Mouse (Mus musculus): ENCODE data around the gene Cryba4.

Gene Cryba4

DNA sequence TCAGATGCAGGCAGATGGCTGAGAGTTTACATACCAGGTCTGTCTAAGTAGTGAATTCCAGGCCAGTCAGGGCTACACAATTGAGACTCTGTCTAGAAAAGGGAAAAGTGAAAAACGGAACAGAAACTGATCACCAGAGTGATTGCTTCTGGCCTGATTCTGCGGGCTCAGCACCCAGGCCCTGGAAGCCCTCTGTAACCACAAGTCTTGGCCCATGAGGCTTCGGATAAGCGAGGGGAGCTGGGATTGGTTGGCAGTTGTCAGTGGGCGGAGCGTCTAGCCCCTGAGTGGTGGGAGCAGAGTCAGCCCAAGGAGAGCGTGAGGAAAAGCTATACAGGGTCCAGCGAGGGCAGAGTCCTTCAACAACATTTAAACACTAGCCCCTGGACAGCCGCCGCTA lies 13.2 kb upstream of the Cryba4 start:
- DNase-seq (ENCODE audit: low spot score) = no peak

GRCm38 (mm10) chr5:112265110-112265509 lies 12.8 kb upstream of the Cryba4 start:
- no peak for DNase-seq (ENCODE audit: low spot score)

DNA sequence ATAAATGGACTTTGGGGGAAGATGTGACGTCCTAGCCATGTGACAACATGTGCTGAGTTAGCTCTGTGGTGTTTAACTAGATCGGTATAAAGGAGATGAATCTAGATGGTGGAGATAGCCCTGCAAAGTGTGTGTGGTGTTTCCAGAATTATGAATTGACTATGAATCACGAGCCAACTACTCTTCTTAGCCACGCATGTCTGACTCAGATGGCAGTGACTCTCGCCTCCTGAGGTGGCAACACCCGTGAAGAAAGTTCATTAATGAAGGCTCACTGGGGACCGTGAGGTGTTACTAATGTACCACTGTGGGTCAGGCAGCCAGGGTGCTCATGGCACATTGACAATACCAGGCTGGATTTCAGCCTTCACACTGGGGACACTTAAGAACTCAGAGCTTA lies 11.8 kb upstream of the Cryba4 start:
- DNase-seq (ENCODE audit: low spot score) = no peak

- DNase-seq (ENCODE audit: low spot score) = no peak
Observed at GRCm38 (mm10) chr5:112260818-112261217, 8.5 kb upstream of the Cryba4 start.

DNA sequence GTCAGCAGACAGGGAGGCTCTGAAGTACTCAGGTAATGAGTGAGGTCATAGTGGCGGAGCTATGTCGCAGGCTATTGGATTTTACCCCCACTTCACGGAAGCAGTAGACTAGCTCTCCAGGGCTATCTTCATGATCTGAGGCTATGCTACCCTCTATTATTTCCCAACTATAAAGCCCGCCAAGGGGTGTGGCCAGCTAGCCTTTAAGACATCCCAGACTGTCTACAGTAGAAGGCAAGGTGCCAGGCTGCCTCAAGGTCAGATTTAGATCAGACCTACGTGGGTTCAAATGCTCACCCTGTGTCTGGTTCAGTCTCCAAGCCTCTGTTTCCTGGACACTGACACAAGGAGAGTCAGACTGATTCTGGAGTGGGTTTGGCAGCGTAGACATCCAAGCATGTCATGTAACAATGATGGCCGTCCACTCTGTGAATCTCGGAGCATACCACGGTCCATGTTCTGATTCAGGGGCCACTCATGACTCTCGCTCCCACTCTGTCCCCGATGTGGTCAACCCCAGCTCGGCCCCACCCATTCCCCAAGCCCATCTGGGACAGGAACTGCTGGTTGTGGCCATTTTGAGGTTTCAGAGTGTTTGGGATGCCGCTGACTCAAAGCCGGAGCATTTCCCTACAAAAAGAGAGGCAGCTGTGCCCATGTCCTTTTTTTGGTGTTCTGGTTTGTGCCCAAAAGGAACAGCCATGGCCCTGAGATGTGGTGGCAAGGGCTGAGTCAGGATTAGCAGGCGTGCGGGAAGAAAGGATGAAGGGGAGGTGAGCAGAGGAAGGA lies 7.7 kb upstream of the Cryba4 start:
- DNase-seq (ENCODE audit: low spot score) = no peak

GRCm38 (mm10) chr5:112257896-112258295 lies 5.6 kb upstream of the Cryba4 start:
- DNase-seq (ENCODE audit: low spot score) = no peak

- DNase-seq (ENCODE audit: low spot score) = no peak
Observed at GRCm38 (mm10) chr5:112256457-112256856, 4.1 kb upstream of the Cryba4 start.

- DNase-seq (ENCODE audit: low spot score) = peak; percentile 51
Observed at GRCm38 (mm10) chr5:112255426-112255825, 3.1 kb upstream of the Cryba4 start, which contains the start of gene Crybb1. Gene Crybb1, plus strand, starts transcription at chr5:112255815.

DNA sequence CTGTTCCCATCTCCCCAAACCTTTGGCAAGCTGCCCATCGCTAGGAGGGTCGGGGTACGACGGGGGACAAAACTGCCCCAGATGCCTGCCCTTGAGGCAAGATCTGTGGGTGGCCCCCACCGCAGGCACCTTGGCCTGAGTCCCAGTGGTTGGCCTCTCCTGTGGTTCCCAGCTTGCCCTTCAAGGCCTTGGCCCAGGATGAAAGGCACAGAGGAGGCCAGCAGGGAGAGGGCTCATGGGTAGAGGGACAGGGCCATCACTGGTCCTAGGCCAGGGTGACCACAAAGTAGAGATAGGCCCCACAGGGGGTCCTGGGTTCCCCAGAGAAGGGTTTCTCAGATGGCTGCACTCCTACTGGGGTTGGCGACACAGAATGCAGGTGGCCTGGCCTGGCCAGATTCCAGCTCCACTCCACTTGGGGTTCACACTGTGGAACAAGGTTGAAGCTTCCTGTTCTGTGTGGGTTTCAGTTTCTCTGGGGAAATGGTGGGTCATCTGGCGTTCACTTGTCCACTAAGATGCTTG lies 2.0 kb upstream of the Cryba4 start:
- DNase-seq (ENCODE audit: low spot score) = peak; percentile 51

DNA sequence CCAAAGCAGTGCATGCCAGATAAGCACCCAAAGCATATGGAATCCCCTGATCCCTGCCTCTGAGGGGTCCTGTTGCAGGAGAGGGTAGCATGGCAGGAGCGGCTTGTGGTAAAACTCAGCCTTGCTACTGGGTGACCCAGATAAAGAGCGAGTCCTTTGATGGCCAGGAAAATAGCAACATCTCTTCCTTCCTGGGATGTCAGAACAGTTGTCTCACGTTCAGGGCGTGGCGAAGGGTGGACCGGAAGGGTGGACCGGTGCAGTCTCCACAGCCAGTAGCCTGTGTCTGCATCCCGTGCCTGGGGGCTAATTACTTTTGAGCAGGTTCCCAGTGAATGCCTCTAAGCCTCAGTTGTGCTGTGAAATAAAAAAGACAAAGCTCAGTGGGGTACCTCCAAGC lies 851 bp upstream of the Cryba4 start:
- no peak for DNase-seq (ENCODE audit: low spot score)

DNA sequence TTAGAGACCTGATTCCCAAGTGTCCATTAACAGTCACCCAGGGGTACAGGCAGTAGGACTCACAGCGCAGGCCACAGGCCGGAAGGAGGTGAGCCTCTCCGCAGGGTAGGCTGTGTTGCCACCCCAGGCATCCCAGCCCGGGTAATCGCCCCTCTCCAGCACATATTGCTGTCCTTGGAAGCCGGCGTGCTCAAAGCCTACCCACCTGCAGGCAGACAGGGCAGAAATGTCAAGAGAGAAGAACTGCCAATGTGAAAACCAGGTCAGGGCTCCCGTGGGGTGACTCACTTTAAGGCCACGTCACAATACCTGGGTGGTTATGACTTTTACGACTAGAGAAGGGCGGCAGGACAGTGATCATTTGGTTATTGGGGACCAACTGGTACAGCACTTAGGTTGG lies 3.2 kb downstream of the Cryba4 start:
- DNase-seq (ENCODE audit: low spot score) = no peak

DNA sequence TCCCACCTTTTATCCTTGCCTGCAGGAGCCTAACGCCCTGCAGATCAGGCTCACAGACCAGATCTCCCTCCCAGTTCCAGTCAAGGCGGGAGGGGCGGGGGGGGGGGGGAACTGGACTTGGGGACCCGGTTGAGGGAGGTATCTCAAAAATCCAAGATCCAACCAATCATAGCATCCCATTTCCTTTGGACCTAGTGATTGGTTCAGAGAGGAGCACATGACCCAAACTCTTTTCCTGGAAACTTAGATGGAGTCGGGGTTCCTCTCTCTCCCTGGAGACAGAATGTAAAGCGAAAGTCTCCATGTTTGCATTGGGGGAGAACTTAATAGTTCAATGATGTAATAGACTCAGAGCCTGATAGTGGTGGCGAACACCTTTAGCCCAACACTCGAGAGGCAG lies 4.9 kb downstream of the Cryba4 start:
- no peak for DNase-seq (ENCODE audit: low spot score)

DNA sequence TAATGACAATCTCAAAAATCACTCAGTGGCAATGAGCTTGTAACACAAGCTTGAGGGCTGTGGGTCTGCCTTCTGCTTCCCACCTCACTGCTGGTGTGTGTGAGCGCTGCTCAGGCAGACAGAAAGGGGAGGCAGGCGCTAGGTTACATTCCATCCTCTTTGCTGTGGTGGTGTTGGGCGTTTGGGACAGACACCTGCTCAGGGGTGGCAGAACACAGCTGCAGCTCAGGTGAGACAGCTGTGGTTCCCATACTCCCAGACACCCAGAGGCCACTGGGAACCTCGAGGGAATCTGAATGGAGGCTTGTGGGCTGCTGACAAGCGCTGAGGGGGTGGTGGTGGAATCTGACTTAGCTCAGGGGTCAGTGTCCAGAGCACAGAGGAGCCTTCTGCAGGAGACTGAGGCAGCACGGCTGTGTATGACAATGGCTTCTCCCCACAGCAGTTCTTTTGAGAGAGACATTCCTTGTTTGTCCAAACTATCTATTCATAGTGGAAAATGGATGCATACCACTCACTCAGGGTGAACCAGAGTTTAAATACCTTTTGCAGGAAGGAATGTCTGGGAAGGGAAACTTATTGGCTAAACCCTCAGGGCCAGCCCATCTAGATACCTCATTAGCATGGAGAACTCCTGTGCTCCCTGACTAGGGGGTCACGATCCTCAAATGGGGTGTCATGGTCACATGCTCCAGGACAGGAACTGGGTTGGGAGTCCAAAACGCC lies 7.3 kb downstream of the Cryba4 start:
- no peak for DNase-seq (ENCODE audit: low spot score)

- no peak for DNase-seq (ENCODE audit: low spot score)
Observed at GRCm38 (mm10) chr5:112244275-112244562, 8.1 kb downstream of the Cryba4 start.

DNA sequence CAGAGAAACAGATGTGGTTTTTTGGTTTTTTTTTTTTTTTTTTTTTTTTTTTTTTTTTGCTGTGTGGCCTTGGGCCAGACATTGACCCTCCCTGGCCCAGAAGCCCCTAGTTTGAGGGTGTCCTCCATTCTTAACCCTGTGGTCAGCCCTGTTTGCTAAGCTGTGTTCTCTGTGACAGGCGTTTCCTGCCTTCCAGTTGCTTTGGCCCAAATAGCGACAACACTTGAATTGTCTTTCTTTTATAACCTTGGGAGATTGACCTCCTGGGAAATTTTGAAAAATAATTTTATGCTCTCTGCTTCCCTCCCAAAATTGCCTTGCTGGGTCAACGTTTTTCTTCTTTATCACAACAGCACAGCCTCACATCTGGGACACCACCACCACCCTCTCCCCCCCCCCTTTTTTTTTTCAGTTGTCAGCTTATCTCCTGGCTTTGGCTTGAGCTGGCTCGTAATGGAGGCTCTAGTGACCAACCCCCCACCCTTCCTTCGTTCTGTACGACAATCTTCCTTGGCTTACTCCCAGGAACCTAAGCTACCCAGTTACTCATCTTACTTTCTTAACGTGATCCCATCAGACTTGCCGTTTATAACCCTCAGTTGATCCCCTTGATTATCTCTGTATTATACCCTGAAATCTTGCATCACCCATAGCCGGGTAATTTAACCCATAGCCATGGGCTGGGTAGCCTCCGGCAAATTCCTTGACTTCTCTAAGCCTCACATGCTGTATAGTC lies 8.6 kb downstream of the Cryba4 start:
- no peak for DNase-seq (ENCODE audit: low spot score)

- DNase-seq (ENCODE audit: low spot score) = no peak
Observed at GRCm38 (mm10) chr5:112243041-112243440, 9.3 kb downstream of the Cryba4 start.

- DNase-seq (ENCODE audit: low spot score) = peak; percentile 29
Observed at GRCm38 (mm10) chr5:112242361-112242778, 9.9 kb downstream of the Cryba4 start.

DNA sequence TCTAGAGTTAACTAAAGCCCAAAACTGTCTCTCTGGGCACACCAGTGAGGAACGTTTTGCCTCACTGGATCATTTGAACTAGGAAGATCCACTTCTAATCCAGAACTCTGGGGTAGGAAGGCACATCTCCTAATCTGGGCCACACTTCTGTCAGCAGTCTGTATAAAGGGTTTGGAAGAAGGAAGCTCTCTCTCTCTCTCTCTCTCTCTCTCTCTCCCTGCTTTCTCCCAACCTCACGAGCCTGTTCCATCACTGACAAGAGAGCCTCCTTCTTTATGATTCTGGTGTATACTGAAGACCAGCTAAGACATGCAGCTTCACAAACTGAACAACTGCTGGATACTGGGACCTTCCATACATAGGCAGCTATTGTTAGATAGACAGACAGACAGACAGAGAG lies 10.5 kb downstream of the Cryba4 start:
- DNase-seq (ENCODE audit: low spot score) = no peak

- peak; percentile 90 for DNase-seq (ENCODE audit: low spot score)
Observed at GRCm38 (mm10) chr5:112240761-112241160, 11.6 kb downstream of the Cryba4 start.

GRCm38 (mm10) chr5:112238781-112239482 lies 13.4 kb downstream of the Cryba4 start:
- no peak for DNase-seq (ENCODE audit: low spot score)

DNA sequence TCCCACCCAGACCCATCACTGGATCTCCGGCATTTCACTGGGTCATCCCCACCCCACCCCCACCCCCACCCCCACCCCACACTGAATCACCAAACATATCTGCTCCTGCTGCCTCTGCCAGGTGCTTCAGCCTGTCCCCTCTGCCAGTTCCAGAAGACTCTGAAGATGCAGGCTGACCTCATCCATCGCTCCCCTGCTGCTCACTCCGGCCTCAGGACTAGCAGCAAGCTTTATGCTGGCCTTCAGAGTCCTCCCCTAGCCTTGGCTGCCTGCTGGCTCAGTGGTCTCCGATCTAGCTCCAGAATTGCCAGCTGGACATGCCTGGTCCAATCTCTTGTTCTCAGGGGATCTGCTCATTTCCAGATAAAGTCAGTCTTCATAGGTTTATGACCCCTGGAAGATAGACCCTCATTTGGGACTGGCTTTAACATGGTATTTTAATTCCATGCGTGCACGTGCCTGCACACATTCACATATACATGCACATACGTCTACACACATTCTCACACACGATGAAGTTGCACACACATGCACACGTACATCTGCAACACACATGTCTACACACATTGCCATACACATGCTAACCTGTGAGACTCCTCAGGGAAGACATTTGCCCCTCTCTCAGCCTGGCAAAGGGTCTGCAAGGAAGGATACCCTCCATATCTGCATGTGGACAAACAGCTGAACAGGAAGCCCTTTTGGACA lies 14.3 kb downstream of the Cryba4 start:
- DNase-seq (ENCODE audit: low spot score) = no peak
